Mouse (Mus musculus): ENCODE data around the gene S100a6.

Gene S100a6

DNA sequence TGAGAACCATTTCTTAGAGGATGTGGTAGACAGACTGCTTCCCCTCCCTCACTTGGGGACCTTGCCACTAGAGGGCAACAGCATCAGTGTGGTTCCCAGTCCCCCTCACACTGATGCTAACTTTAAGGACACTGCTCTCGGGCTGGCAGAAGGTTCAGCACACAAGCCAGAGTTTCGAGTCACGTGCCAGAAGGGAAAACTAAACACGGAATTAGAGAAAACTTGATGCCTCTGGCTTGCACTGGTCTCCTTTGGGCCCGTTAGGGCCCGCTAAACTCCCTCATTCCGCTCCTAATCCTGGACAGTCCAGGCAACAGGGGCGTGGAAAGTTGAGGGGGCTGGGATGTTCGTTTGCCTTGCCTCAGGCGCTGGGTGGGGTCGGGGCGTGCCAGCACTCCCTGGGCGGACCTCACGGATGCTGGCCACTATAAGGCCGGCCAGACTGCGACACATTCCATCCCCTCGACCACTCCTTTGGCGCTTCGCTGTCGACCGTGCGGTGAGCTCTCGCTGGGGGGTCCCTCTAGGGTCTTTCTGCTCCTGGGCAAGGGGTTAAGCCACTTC, at the start of gene S100a6:
Gene S100a6, plus strand, starts transcription at position 155 of the 564 bp plus-strand sequence.
- peak; percentile 87 for DNase-seq

DNA sequence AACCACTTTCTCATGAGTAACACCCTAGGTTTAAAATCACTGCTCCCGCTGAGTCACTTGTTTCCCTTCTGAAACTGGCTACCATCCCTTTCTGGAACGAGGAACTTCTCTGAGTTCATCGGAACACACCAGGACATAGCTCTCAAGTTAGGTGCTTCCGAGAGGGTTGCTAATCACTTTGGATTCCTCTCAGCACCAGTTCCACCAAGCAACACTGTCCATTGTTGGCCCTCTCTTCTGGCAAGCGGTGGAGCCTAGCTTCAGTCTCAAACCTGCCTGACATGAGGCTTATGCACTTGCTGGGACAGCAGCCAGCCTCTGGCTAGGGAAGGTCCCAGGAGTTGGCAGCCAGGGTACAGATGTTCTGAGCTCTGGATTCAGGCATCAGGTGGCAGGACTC, 38.0 kb upstream of the S100a6 start:
- no peak for DNase-seq

DNA sequence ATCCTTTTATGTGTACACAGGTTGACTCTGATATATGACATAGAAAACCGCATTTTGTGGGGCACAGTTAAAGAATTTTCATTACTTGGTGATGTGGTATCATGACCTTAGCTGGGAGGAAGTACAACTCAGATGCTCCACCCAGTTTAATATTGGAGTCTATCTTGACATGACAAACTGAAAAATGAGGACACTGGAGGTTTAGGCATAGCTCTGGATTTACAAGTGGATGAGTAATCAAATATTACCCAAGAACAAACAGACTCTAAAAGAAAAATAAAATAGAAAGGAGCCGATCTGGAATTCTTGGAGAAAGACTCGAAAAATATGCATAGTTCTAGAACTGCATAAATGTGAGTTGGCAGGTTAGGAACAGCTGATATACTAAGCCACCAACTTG, 37.4 kb upstream of the S100a6 start:
- DNase-seq: no peak

DNA sequence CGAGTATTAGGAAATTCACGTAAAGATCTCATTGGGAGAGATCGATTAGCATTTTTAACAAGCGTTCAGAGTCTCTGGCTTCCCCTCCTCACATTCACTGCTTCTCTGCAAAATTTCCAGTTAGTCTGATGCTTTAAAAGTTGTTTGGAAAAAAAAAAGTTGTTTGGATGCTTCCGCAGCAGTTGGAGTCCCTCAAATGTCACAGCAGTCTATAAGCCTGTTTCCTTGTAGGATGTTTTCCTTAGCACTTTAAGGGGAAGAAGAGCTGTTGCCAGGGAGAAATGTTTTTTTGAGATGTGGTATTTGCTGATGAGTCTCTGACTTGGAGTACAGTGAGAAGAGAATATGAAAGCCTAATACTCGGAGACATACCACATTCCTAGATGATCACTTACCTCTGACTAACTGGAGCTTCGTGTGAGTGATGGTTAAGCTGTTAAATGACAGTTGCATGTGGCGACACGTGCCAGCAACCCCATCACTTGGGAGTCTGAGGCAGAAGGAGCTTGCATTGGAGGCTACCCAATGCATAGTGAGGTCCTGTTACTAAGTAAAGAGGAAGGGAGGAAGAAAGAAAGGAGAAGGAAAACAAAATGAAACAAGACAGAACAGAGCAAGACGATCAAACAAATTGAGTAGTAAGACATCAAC, 36.2 kb upstream of the S100a6 start:
- no peak for DNase-seq

DNA sequence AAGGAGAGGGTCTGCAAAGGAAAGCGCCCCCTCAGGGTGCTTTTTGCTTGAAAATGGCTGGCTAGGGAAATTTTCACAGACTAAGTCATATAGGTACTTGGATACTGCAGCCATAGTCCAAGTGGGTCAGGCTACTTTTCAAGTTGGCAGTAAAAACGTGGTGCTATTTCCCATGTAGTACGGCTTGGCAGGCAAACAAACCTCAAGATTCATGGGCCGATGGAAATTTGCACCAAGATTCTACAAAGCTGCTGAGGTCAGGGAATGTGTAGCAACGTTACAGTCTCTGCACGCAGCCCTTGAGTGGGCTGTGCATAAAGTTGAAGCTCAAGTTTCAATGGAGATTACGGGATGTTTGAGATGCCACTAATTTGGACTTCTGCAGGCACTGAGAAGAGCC, 33.2 kb upstream of the S100a6 start:
- no peak for DNase-seq

DNA sequence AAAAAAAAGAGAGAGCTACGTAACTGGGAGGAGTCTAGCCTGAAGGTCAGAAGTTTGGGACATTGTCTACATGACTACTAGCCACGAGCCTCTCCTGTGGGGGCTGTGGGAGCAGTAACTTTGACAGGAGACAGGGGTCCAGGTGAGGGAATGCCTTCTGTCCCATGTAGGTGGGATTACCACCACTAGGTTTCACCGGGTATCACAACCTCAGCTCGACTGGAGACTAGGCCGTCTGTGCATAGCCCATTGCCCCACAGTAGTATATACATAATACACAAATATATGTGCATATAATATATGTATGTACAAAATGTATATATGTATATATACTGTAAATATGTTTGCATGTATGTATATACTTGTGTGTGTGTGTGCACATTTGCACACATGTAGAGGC, 31.5 kb upstream of the S100a6 start:
- DNase-seq: no peak

DNA sequence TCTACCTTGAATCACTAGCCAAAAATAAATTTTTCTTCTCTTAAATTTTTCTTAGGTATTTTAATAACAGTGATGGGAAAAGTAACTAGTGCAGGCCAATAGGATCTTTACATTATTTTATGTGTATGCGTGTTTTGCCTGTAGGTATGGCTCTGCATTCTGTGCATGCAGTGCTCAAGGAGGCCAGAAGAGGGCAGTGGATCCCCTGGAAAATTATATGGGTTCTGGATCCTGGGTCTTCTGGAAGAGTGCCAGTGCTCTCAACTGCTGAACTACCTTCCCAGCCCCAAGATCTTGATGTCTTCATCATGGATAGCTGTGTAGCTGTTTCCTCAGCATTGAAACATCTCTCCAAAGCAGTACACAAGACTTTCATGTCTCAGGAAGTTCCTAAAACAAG, 30.5 kb upstream of the S100a6 start:
- no peak for DNase-seq

DNA sequence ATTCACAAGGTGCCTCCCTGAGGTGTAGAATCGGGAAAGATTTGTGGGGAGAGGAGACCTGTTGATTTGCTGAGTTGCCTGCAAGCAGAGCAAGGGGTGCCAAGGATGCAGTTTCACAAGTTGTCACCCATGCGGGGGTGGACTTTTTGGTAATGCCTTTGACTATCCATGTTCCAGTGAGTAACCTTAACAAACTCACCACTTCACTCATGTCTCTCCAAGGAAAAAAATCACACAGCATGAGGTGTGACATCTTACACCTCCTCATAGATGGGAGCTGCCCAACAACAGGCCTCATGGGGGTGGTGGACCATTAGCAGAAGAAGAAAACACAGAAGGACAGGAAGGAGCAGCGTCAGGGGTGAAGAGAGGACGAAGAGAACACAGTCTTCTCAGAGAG, 30.1 kb upstream of the S100a6 start:
- no peak for DNase-seq

DNA sequence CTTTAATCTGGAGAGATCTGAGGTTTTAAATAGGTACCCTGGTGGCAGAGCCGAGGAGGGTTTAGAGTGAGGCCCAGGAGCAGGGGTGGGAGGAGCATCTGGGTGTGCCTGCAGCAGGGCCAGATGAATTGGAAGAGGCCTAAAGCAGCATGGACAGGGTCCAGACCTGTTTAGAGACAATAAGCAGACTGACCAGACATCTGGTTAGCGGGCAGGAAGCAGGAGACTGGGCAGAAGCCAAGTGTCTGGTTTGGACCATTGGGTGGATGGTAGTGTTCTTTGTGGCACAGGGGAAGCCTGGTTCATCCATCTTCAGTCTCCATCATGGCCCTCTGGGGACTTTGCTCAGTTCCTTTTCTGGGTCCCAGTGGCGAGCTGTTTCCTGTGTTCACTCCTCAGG, 28.8 kb upstream of the S100a6 start:
- no peak for DNase-seq

DNA sequence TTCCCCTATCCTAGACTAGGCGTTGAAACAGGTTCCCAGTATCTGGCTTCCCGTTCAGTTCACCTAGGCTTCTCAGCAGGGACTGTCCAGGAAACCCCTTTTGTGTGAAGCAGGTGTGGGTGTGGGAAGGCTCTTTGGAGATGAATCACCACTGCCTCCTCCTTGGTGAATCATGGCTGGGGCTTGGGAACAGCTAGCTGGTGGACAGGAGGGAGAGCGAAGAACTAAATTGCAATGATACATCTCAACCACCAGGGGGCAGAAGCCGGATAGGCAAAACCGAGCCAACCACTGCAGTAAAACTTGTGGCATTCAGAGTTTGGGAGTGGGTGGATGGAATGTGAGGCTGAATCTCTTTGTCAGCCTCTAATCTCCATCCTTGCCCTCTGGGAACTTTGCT, 27.1 kb upstream of the S100a6 start:
- peak; percentile 66 for DNase-seq

DNA sequence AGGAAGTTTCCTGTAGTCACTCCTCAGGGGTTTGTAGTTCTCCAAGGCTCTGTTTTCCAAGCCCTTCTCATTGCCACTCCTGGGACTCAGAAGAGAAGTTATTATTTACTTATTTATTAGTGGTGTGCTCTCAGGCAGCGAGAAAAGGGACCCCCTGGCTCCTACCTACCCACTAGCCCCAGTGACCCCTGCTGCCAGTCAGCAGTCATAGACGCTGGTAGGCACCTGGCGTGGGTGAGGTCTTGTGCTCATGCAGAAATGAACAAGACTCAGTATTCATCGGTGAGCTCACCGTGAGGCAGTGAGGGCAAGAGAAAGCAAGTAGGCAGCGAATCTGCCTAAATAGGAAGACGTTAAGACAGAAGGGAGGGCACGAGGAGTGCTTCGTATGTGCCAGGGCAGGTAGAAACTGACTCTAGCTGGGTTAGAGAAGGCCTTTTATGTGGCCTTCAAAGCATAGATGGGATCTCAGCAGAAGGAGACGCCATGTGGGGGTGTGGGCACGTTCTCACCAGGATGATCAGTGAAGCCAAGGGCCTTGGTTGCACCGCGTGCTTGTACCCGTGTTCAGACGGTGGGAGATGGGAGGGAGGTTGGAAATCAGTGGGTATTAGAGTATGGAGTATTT, 26.6 kb upstream of the S100a6 start:
- DNase-seq: no peak

DNA sequence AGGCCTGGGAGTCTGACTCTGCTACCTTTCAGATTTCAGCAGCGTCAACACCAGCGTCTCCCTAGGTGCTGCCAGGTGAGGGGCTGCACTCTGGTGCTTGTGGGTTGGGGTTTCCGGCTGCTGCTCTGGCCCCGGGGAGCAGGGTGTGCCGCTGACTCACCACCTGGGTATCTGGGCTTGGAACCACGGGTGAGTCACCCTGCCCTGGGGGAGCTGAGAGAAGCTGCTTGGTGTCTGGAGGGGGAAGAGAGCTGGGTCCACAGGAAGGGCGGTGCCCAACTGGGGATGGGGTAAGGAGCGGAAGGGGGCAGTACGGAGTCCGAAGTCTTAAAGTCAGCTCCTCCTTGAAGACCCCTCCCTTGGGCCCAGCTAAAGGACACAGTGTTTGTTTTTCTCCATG, 25.8 kb upstream of the S100a6 start:
- DNase-seq: peak; percentile 87

DNA sequence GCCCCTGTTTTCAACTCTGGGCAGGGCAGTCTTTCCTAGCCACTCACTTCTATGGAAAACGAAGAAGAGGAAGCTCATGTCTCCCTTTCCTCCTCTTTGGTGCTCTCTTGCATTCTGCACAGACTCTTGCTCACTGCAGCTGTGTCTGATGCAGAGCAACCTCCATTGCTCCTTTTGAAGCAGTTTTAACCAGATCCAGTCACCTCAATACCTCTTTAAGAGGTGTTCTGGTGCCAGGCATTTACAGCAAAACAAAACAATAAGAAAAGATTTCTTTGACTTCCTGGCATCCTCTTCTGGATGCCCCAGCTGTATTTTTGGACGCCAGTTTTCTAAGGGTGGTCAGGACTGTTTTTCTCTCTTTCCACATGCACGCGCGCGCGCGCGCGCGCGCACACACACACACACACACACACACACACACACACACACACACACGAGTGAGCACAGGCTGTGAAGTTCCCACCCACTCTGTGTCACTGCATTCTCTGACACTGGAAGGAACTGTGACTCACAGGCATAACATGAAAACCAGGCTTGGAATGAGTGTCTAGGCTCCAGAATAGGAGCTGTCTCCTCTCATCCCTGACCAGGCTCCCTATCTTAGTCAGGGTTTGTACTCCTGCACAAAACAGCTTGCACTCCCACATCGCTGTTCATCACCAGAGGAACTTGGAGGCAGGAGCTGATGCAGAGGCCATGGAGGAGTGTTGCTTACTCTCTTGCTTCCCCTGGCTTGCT, 25.2 kb upstream of the S100a6 start:
- peak; percentile 41 for DNase-seq

DNA sequence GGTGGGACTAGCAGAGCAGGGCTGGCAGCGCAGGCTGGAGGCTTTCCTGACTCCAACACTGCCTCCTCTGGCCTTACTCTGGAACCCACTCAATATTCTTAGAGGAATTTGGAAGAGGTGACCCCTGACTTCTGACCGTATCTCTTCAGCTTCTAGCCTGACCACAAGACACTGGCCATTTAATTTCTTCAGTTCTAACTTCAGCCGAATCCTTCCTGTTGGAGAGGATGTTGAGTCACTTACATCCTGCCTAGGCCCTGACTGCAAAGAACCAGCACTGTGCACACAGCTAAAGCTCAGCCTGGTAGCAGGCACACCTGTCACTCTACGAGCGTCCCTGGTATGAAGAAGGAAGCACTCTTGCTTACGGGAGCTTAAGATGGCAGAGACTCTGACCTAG, 23.3 kb upstream of the S100a6 start:
- no peak for DNase-seq

DNA sequence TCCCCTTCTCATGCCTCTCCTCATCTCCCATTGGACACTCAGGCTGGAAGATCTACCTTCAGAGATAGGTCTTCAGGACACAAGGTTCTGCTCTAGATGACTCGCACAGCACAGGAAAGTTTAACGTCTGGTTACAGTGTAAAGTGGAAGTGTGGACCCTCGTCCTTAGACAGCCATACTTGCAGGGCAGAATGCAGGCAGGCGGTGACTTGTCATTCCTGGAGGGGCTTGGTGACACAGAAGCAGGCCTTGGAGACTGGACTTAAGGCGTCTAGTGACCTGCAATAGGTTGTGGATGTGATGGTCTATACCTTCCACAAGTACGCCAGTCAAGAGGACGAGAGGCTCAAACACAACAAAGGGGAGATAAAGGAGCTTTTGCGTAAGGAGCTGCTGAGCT, 22.7 kb upstream of the S100a6 start, which contains the start of gene S100a2:
Gene S100a2, plus strand, starts transcription at position 301 of the 400 bp plus-strand sequence.
- DNase-seq: no peak

DNA sequence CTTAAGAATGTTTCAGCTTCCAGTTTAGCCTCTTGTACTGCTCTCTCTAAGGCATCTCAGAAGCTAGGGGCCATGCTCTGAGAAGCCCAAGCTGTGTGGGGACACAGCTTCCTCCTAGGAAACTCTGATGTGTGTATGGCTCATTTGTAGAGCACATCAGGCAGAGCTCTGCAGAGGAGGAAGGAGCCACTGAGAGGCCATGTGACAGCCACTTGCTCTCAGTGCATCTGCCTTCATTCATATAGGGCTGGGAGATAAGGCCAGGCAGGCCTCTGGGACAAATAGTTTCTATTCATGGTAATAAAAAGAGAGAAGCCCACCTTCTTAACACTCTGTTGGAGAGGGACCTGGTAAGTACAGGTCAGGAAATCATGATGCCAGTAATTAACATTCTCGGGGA, 18.2 kb upstream of the S100a6 start:
- DNase-seq: no peak

DNA sequence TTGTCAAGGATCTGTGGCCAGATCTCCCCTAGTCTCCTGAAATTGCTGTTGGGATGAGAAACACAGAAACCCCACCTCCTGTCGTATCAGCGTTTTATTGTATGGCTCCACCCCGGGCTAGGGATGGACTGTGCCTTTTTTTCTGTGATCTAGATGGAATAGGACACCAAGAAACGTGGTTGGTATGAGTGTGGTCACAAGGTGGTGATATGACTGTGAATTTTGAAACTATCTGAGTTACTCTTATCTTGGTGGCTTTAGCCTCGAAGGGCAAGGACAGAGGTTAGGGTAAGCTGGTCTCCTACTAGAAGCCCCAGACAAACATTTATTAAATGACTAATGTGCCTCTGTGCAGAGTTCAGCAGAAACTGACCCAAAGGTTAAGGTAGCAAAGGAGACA, 17.1 kb upstream of the S100a6 start:
- DNase-seq: no peak

DNA sequence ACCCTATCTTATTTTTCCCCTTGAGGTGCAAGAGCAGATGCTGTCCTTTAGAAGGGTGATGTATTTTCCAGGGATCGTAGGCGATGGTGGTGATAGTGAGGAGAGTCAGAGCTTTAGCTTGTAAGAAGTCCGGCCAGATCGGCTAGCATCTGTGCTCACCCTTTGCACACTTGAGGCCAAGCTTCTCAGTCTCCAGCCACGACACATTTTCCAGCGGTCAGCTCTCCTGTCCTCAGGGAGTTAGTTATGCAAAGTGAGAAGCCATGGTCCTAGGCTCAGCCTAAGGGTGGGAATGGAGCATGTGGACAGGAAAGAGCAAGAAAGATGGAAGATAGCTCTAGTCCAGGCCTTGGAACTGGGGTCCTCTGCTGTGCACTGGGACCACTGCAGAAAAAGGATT, 15.9 kb upstream of the S100a6 start:
- no peak for DNase-seq

DNA sequence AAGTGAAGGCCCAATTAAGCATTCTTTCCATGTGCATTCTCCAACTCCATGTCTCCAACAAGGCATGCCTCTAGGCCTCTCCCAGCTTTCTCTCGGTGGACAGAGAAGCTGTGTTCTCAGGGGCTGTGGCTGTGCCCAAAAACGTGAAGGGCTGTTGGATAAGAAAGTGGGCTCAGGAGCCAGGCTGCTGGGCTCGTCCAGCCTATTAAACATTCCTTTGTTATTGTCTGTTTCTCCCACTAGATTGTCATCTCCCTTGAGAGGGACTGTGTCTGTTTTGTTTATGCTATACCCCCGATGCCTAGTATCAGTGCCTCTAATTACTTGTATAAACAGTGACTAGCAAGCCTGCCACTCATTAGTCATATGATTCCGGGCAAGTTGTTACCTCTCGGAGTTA, 14.9 kb upstream of the S100a6 start:
- no peak for DNase-seq

DNA sequence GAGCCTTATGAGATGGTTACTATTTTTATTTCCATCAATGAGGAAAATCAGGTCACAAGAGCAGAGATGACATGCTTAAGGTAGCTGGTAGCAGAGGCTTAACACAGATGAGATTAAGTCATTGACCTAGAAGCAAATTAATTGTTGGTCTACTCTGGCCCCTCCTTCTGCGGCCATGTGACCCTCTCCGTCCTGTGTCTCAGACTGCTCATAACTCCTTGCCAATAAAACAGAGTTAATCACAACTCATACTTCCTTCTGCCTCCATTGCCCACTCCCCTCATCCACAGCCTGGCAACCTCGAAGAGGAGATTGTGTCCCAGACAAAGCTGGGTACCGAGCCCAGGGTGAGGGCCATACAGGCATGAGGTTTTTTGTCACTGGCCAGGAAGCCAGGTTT, 14.5 kb upstream of the S100a6 start:
- DNase-seq: no peak

DNA sequence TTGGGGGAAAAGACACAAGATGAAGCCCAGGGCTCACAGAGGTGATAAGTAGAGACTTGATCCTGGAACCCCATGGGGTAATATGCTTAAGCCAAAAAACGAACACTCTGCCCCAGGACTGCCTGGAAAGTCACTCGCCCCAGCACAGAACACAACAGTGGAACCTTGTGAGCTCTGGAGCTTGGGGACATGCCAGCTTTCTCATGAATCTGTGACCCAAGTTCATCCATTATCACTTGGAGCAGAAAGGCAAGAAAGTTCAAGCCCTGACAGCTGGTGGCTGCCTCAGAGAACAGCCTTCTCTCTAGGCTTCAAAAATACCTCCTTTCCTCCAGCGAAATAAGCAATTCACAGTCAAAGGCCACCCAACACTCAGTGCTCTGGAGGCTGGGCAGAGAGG, 13.3 kb upstream of the S100a6 start:
- DNase-seq: no peak

DNA sequence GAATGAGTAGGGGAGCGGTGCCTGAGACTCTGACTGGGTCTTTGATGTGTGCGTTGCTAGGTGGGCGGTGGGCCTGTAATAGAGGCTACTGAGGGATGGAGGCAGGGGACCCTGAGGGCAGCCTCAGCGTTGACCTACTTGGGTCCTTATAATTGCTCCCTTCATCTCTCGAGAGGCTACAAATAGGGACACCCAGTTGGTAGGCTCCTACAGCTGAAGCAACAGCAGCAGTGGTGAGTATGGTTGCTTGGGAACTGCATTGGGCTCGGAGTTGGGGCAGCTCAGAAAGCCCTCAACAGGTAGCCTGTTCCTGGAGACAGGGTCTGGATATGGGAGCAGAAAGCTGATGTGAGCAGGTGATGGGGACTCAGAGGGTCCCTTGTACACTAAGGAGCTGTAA, 12.6 kb upstream of the S100a6 start:
- DNase-seq: no peak

DNA sequence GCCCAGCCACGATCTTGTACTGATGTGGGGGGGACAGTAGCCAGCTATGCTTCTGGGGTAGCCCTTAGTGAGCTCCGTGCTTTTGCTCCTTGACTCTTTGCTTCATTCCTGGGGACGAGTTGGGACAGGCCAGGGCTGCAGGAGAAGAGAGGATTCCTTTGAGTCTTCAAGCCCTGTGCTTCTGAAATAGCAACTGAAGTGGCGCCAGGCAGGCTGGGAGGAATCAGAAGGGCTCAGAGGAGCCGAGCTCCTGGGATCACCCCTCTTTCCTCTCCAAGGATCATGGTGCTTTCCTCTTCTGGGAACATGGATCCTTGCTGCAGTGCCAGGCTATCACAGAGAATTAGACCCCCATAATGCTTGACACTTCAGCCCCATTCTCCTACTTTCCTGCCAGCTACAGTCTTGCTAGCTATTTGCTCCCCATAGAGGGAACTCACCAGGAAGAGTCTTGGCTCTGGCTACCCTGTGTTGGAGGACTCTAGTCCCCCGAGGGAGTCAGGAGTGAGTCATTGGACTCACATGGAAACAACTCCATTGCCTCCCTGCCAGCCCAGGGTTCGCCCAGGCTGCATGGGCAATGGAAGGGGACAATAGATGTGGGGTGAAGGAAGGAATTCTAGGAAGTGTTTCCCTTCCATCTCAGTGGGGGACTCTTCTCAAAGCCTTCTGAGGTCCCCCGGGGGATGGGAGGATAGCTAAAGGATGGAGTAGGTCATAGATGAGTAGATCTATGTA, 12.1 kb upstream of the S100a6 start:
- DNase-seq: no peak

Measured in lung, postnatal 36 days (tissue).